Mouse (Mus musculus) MEL (cell line): ENCODE measurements at regions not wholly inside any gene's neighbourhood (a gene's known extent, or its start where the extent isn't known, plus 50 kb on each side); places are given as distances from the start of the nearest gene placed in this dataset.

ENCODE experiments used
- DNase-seq: peaks from one replicate; pipeline ENCODE4 v3.0.0; 2011; ENCODE audit warnings: low read depth, low spot score
- H3K27ac ChIP-seq: 2 replicates; pipeline ENCODE4 v1.5.1; 2012; ENCODE audit warnings: low read depth, mild to moderate bottlenecking, control low read depth, low read length, moderate library complexity; ENCODE audit not compliant: control insufficient read depth
- H3K27me3 ChIP-seq, 2 experiments: fragments of 150-350 bp in 1 of 2; sonication (generic) in 1 of 2; 2 replicates each; pipeline ENCODE4 v1.6.1; 2012; ENCODE audit warnings: low read length in 2 of 2, mild to moderate bottlenecking in 2 of 2, improper control_type of control experiment in 1 of 2, moderate library complexity in 1 of 2; ENCODE audit not compliant: insufficient read depth in 2 of 2, control insufficient read depth in 1 of 2
- H3K36me3 ChIP-seq, 2 experiments: 2 replicates each; pipeline ENCODE4 v1.6.1; 2012 to 2014; ENCODE audit warnings: low read length in 2 of 2, improper control_type of control experiment in 1 of 2, inconsistent platforms in 1 of 2, mild to moderate bottlenecking in 1 of 2; ENCODE audit not compliant: insufficient read depth in 2 of 2, control insufficient read depth in 1 of 2
- H3K4me1 ChIP-seq, 2 experiments: fragments of 150-350 bp in 1 of 2; sonication (generic) in 1 of 2; 2 replicates each; pipeline ENCODE4 v1.6.1; 2012; ENCODE audit warnings: low read length in 2 of 2, improper control_type of control experiment in 1 of 2, mild to moderate bottlenecking in 1 of 2; ENCODE audit not compliant: insufficient read depth in 2 of 2, control insufficient read depth in 1 of 2
- H3K4me3 ChIP-seq, 2 experiments: fragments of 150-350 bp in 1 of 2; sonication (generic) in 1 of 2; 2 replicates each; pipeline ENCODE4 v1.5.1; 2012; ENCODE audit warnings: low read depth in 2 of 2, low read length in 2 of 2, mild to moderate bottlenecking in 2 of 2, moderate library complexity in 2 of 2, control low read depth in 1 of 2, improper control_type of control experiment in 1 of 2; ENCODE audit not compliant: control insufficient read depth in 1 of 2, insufficient read depth in 1 of 2
- H3K79me2 ChIP-seq: 2 replicates; pipeline ENCODE4 v1.6.1; 2012; ENCODE audit warnings: mild to moderate bottlenecking, low read length, moderate library complexity; ENCODE audit not compliant: control insufficient read depth, poor library complexity, insufficient read depth
- H3K9ac ChIP-seq: 2 replicates; pipeline ENCODE4 v1.6.1; 2012; ENCODE audit warnings: low read depth, mild to moderate bottlenecking, control low read depth, low read length, moderate library complexity; ENCODE audit not compliant: control insufficient read depth, poor library complexity, severe bottlenecking
- H3K9me3 ChIP-seq: fragments of 150-350 bp; sonication (generic); replicated peaks from 2 replicates; pipeline ENCODE4 v1.6.1; 2012; ENCODE audit warnings: mild to moderate bottlenecking, low read length, improper control_type of control experiment, moderate library complexity; ENCODE audit not compliant: insufficient read depth
- BHLHE40 ChIP-seq: IDR thresholded peaks from 2 replicates; pipeline ENCODE4 v1.6.1; 2012; ENCODE audit warnings: low read depth, mild to moderate bottlenecking, inconsistent platforms, low read length, improper control_type of control experiment, borderline replicate concordance
- CHD1 ChIP-seq: IDR thresholded peaks from 2 replicates; pipeline ENCODE4 v1.6.1; 2012; ENCODE audit warnings: low read depth, mild to moderate bottlenecking, inconsistent platforms, low read length, improper control_type of control experiment
- CHD2 ChIP-seq: IDR thresholded peaks from 2 replicates; pipeline ENCODE4 v1.6.1; 2011; ENCODE audit warnings: low read length, improper control_type of control experiment
- EP300 ChIP-seq, 2 experiments: IDR thresholded peaks; 2 replicates each; pipeline ENCODE4 v1.6.1; 2011; ENCODE audit warnings: improper control_type of control experiment in 2 of 2, low read length in 2 of 2, low read depth in 1 of 2, mild to moderate bottlenecking in 1 of 2
- ETS1 ChIP-seq: IDR thresholded peaks from 2 replicates; pipeline ENCODE4 v1.6.1; 2012; ENCODE audit warnings: low read depth, mild to moderate bottlenecking, inconsistent platforms, low read length, improper control_type of control experiment, moderate library complexity
- HCFC1 ChIP-seq: IDR thresholded peaks from 2 replicates; pipeline ENCODE4 v1.6.1; 2012; ENCODE audit warnings: low read depth, mild to moderate bottlenecking, inconsistent platforms, low read length, improper control_type of control experiment, moderate library complexity
- KAT2A ChIP-seq: conservative IDR thresholded peaks from 2 replicates; pipeline ENCODE4 v1.6.1; 2012; ENCODE audit warnings: low read depth, low read length, improper control_type of control experiment, inconsistent platforms
- MAFK ChIP-seq: IDR thresholded peaks from 2 replicates; pipeline ENCODE4 v1.6.1; 2011; ENCODE audit warnings: low read depth, mild to moderate bottlenecking, low read length, improper control_type of control experiment, borderline replicate concordance
- MAZ ChIP-seq: IDR thresholded peaks from 2 replicates; pipeline ENCODE4 v1.6.1; 2012; ENCODE audit warnings: low read depth, mild to moderate bottlenecking, inconsistent platforms, low read length, improper control_type of control experiment
- MEF2A ChIP-seq: IDR thresholded peaks from 2 replicates; pipeline ENCODE4 v1.6.1; 2014; ENCODE audit warnings: low read depth, mild to moderate bottlenecking, inconsistent platforms, low read length, improper control_type of control experiment; ENCODE audit not compliant: poor library complexity, insufficient replicate concordance, severe bottlenecking; ENCODE audit errors: extremely low read depth
- MXI1 ChIP-seq: IDR thresholded peaks from 2 replicates; pipeline ENCODE4 v1.6.1; 2011; ENCODE audit warnings: mild to moderate bottlenecking, low read depth, low read length, improper control_type of control experiment
- MYC ChIP-seq: IDR thresholded peaks from 2 replicates; pipeline ENCODE4 v1.6.1; 2011; ENCODE audit warnings: low read depth, mild to moderate bottlenecking, low read length, improper control_type of control experiment, moderate library complexity
- POLR2A ChIP-seq, 2 experiments: IDR thresholded peaks; 2 replicates each; pipeline ENCODE4 v1.6.1; 2011 to 2012; ENCODE audit warnings: low read length in 2 of 2, mild to moderate bottlenecking in 2 of 2, control low read depth in 1 of 2, improper control_type of control experiment in 1 of 2, low read depth in 1 of 2, moderate library complexity in 1 of 2; ENCODE audit not compliant: control insufficient read depth in 1 of 2, insufficient read depth in 1 of 2, poor library complexity in 1 of 2
- POLR2AphosphoS5 ChIP-seq: IDR thresholded peaks from 2 replicates; pipeline ENCODE4 v1.6.1; 2012; ENCODE audit warnings: low read depth, borderline replicate concordance, mild to moderate bottlenecking, inconsistent platforms, low read length, moderate library complexity, mixed read lengths
- RCOR1 ChIP-seq: IDR thresholded peaks from 2 replicates; pipeline ENCODE4 v1.6.1; 2012; ENCODE audit warnings: low read depth, mild to moderate bottlenecking, inconsistent platforms, low read length, improper control_type of control experiment
- SMC3 ChIP-seq: IDR thresholded peaks from 2 replicates; pipeline ENCODE4 v1.6.1; 2011; ENCODE audit warnings: low read depth, low read length, improper control_type of control experiment
- TAL1 ChIP-seq: IDR thresholded peaks from 2 replicates; pipeline ENCODE4 v1.6.1; 2012; ENCODE audit warnings: mild to moderate bottlenecking, inconsistent platforms, low read length, moderate library complexity, mixed read lengths
- TBP ChIP-seq: IDR thresholded peaks from 2 replicates; pipeline ENCODE4 v1.8.0; 2011; ENCODE audit warnings: low read depth, low read length, improper control_type of control experiment
- TCF12 ChIP-seq: IDR thresholded peaks from 2 replicates; pipeline ENCODE4 v1.6.1; 2014; ENCODE audit warnings: low read depth, mild to moderate bottlenecking, inconsistent platforms, low read length, improper control_type of control experiment, moderate library complexity
- UBTF ChIP-seq: IDR thresholded peaks from 2 replicates; pipeline ENCODE4 v1.6.1; 2012; ENCODE audit warnings: low read depth, mild to moderate bottlenecking, inconsistent platforms, low read length, improper control_type of control experiment, moderate library complexity, borderline replicate concordance; ENCODE audit not compliant: insufficient read depth
- ZC3H11A ChIP-seq: IDR thresholded peaks from 2 replicates; pipeline ENCODE4 v1.6.1; 2012; ENCODE audit warnings: low read depth, mild to moderate bottlenecking, inconsistent platforms, low read length, improper control_type of control experiment
- ZMIZ1 ChIP-seq: IDR thresholded peaks from 2 replicates; pipeline ENCODE4 v1.6.1; 2012; ENCODE audit warnings: low read depth, mild to moderate bottlenecking, inconsistent platforms, low read length, improper control_type of control experiment, moderate library complexity
- ZNF384 ChIP-seq: IDR thresholded peaks from 2 replicates; pipeline ENCODE4 v1.6.1; 2012; ENCODE audit warnings: low read depth, mild to moderate bottlenecking, inconsistent platforms, low read length, improper control_type of control experiment

- H3K27ac ChIP-seq, result no peak overlapping the region
- no peaks in the 10 kb centered on the region for H3K36me3 ChIP-seq
- no peak for DNase-seq
- TF ChIP-seq CHD2 (no peak), RCOR1 (no peak), MAZ (no peak)
- H3K79me2 ChIP-seq, result no peaks in the 10 kb centered on the region
- H3K27me3 ChIP-seq, result 0 out of 4 replicates have a peak, but pooled peaks cover 0 to 2% of the 10 kb centered on the region in 2 experiments
- H3K9ac ChIP-seq, result no peak overlapping the region
- no peaks in the 10 kb centered on the region for H3K9me3 ChIP-seq
- H3K4me1 ChIP-seq, result no peaks in the 10 kb centered on the region
- H3K4me3 ChIP-seq, result no peak overlapping the region
These were observed 420.7 kb downstream of the Lipi start for GRCm38 (mm10) chr16:75164969-75165726.

GRCm38 (mm10) chr16:75159740-75160139 lies 426.1 kb downstream of the Lipi start:
- no peak overlapping the region for H3K27ac ChIP-seq
- H3K27me3 ChIP-seq, result no peaks in the 10 kb centered on the region
- H3K9ac ChIP-seq, result no peak overlapping the region
- no peaks in the 10 kb centered on the region for H3K36me3 ChIP-seq
- no peak overlapping the region for H3K4me3 ChIP-seq
- no peaks in the 10 kb centered on the region for H3K4me1 ChIP-seq
- DNase-seq, result no peak
- H3K9me3 ChIP-seq, result no peaks in the 10 kb centered on the region
- no peaks in the 10 kb centered on the region for H3K79me2 ChIP-seq
- no peak for TF ChIP-seq POLR2A (IDR thresholded peaks at IDR 0.05; ENCODE audit: control insufficient read depth in 1 of 2, insufficient read depth in 1 of 2, low read depth in 1 of 2, low read length in 2 of 2, poor library complexity in 1 of 2)
- TF ChIP-seq MAFK, result no peak
- TF ChIP-seq TAL1, result no peak
- no peak for TF ChIP-seq SMC3
- no peak for TF ChIP-seq MEF2A
- TF ChIP-seq CHD1, result no peak
- no peak for TF ChIP-seq MAZ

- H3K4me1 ChIP-seq, result no peaks in the 10 kb centered on the region
- no peak overlapping the region for H3K27ac ChIP-seq
- DNase-seq, result no peak
- H3K27me3 ChIP-seq, result no peaks in the 10 kb centered on the region
- no peak overlapping the region for H3K9ac ChIP-seq
- H3K9me3 ChIP-seq, result no peaks in the 10 kb centered on the region
- no peak overlapping the region for H3K4me3 ChIP-seq
- H3K79me2 ChIP-seq, result no peaks in the 10 kb centered on the region
- no peaks in the 10 kb centered on the region for H3K36me3 ChIP-seq
- TF ChIP-seq EP300 (IDR thresholded peaks at IDR 0.05; ENCODE audit: low read depth in 1 of 2, low read length in 2 of 2) (no peak), POLR2AphosphoS5 (no peak), TBP (no peak), ZMIZ1 (no peak), HCFC1 (no peak), KAT2A (no peak), MYC (no peak), ZNF384 (no peak), BHLHE40 (no peak), UBTF (no peak), TCF12 (no peak), MXI1 (no peak), ETS1 (no peak), MEF2A (no peak), ZC3H11A (no peak)
These were observed 430.3 kb downstream of the Lipi start for GRCm38 (mm10) chr16:75155441-75156038.
